Mouse (Mus musculus) layer of hippocampus, postnatal 25 days (tissue): ENCODE results near the gene Smarcb1. TPM values are rescaled to one million over a fixed set of nuclear protein-coding genes. Genes with fewer than 3 reads are reported as not detected.
"Not testable (repeated sequence)": the region's sequence is repeated elsewhere in the genome, so short reads cannot be mapped to it uniquely, and the experiment has no call there.

ENCODE experiments used
- DNase-seq, 2 experiments: peaks; one replicate each; pipeline ENCODE4 v3.0.0; 2022; ENCODE audit warnings: mixed read lengths in 2 of 2, low spot score in 1 of 2; ENCODE audit errors: extremely low spot score in 1 of 2
- total RNA-seq, 2 experiments: library from RNA; stranded (reverse); gene quantifications; 2 replicates each; pipeline ENCODE4 v1.2.3; 2021

Gene Smarcb1
- total RNA-seq, 2 experiments from 2014 or later: 86.4 to 88.8 TPM

DNA sequence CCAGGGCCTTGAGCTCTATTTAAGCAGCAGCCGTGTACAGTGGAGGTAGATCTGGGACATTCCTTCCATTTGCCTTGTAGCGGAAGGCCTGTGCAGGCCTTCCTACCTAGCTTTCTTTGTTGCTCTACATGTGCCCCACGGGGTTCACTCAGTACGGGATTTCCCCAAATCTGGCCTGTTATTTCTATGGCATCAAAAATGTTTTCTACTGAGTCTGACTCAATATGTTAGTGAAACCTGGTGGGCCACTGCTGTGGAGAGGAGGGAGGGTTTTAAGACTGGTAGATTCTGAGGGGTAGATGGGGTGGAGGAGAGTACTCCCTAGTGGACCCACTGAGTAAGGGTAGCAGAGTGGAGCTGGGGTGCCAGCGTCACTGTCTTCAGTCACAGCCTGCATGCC, 25.7 kb downstream of the Smarcb1 start:
- DNase-seq: no peak

DNA sequence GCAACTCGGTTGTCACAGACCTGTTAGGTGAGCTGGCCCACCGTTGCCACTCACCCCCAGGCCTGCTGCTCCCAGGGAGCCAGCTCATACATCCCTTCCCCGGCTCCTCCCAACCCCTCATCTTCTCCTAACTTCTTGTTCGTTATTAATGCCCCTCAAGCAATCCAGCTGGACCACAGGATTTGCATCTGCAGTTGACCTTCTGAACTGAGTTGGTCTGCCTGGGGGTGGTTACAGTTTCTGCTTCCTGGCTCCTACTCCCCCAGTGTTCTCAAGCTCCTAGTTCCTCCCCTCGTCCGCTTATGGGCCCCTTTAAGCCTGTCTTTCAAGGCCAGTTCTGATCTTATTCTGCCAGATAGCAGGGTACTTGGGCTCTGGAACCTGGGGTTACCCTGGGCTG, 26.8 kb downstream of the Smarcb1 start:
- DNase-seq: no peak

DNA sequence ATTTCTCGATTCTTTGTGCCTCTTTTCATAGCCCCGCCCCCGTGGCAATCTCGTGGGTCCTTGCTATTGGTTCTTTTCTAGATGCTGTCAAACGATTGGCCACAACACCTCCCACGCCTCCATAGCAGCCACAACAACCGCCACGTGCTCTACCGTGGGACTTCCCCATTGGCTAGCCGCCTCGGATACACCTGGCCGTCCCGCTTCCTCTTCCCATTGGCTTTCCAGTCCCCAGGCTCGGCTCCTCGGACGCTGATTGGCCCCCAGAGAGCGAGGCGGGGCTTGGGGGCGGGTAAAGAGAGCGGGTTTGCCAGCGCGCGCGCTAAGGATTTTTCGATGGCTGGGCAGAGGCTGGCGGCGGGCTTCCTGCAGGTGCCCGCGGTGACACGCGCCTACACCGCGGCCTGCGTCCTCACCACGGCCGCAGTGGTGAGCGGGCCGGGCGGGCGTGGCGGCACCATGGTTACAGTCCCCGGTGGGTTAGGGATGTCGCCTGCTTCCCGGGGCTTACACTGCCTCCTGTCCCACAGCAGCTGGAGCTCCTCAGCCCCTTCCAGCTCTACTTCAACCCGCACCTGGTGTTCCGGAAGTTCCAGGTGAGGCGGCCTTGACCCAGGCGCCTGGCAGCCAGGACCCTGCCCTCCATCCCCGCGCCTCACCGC, 28.2 kb downstream of the Smarcb1 start, which contains the start of gene Derl3:
Derl3 (plus strand) TSS at position 325 of the 662 bp plus-strand sequence.
- peak; percentile 80 to 87 for DNase-seq

GRCm38 (mm10) chr10:75889406-75890153, 31.8 kb downstream of the Smarcb1 start:
- no peak for DNase-seq

DNA sequence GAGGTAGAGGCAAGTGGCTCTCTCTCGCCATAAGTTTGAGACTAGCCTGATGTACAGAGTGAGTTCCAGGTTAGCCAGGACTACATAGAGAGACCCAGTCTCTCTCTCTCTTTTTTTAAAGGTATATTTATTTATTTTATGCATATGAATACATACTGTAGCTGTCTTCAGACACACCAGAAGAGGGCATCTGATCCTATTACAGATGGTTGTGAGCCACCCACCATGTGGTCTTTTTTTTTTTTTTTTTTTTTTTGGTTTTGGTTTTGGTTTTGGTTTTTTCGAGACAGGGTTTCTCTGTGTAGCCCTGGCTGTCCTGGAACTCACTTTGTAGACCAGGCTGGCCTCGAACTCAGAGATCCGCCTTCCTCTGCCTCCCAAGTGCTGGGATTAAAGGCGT, 33.9 kb downstream of the Smarcb1 start:
- DNase-seq: not testable (repeated sequence)

- DNase-seq: no peak
Observed at GRCm38 (mm10) chr10:75884742-75885141, 36.7 kb downstream of the Smarcb1 start.

DNA sequence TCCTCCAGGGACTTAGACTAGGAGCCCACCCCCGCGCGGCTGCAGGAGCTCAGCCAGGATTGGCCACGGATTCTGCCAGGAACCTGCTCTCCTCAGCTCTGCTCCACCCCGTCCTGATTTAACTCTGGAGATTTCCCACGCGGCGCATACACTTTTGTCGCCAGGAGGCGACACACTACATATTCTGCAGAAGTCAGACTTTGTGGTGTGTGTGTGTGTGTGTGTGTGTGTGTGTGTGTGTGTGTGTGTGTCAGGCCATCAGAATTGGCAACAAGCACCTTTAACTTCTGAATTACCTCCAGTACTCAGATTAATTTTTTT, 38.2 kb downstream of the Smarcb1 start:
- peak; percentile 57 to 63 for DNase-seq

DNA sequence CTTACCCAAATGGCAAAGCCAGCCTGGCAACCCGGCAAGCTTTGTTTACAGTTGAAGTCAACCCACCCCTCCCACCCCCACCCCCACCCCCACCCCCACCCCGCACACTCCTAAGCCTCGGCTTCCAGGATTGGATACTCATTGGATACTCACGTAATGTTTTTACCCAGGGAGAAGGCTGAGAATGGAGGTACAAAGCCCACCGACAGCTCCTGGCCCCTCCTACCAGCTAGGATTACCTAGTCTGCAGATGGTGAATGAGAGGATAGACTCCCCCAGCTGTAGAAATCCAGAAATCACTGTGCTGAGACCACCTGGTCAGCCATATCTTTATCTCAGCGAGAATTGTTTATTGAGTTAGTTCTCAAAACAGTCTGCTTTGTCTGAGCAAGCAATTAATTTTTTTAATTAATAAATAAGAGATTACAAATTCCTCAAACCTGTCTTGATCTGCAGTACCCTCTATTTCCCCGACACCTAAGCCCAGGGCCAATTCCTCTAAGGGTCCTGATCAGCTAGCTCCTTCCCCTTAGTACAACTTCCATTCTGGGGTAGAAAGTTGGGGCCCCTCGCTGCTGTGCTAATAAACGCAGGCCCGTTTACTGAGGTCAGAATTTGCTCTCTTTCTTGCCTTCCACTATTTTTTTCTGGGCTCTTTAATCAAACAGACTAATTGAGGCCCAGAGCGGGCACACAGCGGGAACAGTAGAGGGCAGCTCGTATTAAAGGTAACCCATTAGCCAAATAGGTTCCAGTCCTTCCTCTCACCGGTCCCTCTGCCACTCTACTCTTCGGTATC, 38.8 kb downstream of the Smarcb1 start:
- no peak for DNase-seq

DNA sequence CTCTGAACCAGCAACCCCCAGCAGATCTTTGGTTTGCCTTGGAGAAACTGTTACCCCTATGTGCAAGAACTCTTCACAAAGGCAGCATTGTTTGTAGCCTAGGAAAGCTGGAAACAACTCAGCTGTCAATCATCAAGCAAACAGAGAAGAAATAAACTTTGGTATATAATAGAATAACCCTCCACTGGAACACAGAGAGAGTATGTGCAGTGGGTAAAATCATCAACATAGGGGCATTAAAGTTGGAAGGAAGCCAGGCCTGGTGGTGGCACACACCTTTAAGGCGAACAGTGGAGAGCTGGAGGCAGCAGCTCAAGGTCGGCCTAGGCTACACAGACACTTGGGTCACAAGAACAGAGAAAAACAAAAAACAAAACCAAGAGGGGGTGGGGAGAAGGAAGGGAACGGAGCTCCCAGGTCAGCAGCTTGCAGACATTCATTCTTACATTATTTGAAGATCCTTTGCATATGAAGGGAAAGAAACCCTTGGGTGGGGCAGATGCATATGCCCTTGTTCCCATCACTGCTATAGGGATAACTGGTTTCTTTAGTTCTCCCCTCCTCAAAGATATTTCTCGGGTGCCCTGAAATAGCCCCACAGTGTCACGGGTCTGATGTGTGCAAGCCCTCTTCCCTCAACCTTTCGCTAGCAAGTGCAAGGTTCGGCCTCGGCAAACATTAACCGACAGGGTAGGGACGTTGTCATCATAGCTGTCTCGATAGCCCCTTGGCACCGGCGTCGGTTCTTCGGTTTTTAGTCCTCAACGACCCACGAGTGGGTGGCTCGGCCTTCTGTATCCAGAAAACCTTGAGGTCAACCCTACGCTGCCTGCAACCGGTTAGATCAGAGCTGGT, 39.6 kb downstream of the Smarcb1 start:
- DNase-seq: no peak

DNA sequence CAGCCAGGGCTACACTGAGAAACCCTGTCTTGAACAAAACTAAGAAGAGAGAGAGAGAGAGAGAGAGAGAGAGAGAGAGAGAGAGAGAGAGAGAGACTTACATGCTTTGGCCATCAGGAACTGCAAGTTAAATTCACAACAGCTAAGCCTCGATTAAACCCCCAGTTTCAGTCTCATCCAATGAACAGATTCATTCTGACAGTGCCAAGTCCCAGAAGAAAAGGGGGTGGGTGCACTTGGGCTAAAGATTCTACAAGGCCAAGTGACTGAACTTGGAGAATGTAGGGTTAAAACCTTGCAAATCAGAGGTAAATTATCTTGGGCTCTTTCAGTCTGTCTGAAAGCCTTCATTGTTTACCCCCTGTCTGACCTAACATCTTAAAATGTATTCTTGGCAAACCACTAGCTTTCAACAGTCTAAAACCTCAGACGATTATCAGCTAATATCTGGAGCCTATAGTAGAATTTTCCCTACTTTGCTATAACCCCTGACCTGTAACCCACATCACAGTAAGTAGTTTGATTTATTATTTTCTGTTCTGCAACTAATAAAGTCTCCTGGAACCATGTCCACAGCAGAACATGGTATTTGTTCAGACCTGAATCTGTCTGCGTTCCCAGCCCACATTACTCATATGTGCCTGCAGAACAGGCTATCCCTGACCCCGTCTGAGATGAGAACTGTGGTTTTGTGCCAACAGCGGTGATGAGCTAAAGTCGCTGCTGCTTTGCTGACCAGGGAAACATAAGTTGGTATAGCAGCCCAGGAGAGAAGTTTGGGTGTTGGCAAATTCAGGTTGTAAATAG, 40.4 kb downstream of the Smarcb1 start:
- DNase-seq: no peak

DNA sequence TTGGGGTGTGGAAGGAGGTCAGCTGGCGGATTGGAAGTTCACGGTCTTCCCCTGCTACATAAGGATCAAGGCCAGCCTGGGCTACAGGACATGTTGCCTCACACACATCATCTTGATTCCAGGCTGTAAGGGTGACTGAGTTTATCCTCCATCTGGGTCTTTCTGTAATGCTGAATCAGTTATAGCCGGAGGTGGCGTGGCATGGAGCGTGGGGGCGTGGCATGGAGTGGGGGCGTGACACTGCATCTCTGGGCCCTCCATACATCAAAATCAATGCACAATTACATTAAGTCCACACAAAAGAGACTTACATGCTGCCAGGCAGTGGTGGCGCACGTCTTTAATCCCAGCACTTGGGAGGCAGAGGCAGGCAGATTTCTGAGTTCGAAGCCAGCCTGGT, 41.1 kb downstream of the Smarcb1 start:
- no peak for DNase-seq

GRCm38 (mm10) chr10:75878836-75879235, 42.6 kb downstream of the Smarcb1 start:
- no peak for DNase-seq

DNA sequence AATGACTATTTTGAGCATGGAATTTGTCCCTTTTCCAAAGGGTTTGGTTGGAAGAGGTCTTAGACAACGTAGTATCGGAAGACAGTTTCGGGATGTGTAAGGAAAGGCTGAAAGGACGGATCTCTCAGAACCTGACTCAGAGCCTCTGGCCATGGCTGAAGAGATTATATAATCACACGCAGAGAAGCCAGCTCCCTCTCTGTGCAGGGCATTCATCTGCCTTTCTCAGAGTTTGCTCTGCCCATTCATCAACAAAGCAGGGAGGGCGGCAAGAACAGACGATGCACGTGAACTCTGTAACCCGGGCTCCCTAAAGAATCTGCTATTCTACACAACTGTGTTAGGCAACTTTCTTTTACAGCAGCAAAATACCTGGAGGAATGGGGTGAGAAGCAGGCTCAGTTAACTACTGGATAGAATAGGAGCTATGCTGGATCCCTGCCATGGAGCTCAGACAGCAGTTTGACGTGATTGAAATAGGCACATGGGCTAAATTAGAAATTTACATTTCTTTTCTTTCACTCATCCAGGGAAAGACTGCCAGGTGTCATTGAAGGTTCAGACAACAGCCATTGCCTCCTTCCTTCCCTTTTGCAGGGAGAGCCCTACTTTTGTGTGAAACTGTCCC, 47.8 kb downstream of the Smarcb1 start:
- no peak for DNase-seq

GRCm38 (mm10) chr10:75872915-75873542, 48.4 kb downstream of the Smarcb1 start:
- DNase-seq: peak; percentile 45 to 68

DNA sequence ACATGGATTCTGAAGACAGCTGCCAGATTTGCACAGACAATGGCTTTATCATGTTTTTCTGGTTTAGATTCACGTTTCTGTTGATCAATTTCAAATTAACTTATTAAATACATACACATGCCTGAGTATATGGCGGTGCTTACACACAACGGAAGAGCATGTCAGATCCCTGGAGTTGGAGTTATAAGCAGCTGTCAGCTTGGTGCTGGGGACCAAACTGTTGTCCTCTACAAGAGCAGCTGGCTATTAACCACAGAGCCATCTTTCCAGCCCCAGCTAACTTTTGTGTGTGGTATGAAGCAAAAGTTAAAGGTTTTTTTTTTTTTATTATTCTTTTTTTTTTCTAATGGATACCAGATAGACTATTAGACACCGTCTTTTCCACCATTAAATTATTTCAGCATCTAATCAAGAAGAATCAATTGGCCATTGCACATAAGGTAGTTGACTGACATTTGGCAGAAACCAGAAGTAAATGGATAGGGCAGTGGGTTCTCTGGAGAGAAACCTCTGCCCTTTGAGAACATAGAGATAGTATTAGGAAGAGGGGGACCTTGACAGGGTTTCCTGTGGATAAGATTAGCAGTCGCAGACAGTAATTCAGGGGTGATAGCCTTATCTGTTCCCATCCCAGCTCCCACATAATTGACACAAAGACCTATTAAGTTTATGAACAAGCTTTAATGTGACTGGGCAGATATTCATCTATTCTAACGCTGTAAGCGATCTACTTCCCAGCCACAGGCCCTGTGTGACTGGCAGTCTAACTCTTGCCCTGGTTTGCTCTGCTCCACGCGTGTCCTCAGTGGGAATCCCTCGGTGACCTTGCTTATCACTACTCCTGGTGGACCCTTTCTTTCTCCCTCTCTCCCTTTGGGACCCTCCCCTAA, 49.1 kb downstream of the Smarcb1 start:
- DNase-seq: no peak

DNA sequence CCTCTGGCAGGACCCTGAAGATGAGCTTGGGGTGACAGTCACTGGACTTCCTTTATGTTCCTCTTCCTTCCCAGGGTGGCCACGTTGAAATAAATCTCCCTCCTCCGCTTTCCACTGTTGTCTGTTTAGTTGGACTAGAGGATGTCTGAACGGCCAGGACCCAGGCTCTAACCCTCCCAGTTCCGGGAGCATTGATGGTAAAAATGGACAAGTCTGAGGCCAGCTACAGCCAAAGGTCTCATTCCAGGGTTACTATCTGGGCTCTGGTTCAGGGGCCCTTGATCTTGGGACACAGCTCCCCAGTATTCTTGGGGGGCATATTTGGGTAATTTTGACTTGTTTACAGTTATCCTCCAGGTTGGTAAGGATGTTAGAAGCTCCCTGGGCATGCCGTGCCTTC, 59.8 kb downstream of the Smarcb1 start:
- DNase-seq: no peak

GRCm38 (mm10) chr10:75860746-75861145, 60.7 kb downstream of the Smarcb1 start:
- DNase-seq: no peak
